Mouse (Mus musculus) brain, embryonic 14.5 days (tissue): ENCODE measurements around the gene Chrdl2. TPM values are rescaled to one million over a fixed set of nuclear protein-coding genes. Genes with fewer than 3 reads are reported as not detected.
A peak's percentile ranks its signal among the peaks of the same experiment; 100 is the strongest.

Experiments
- DNase-seq: peaks from one replicate; pipeline ENCODE4 v3.0.0-alpha.2; 2011; ENCODE audit warnings: low read depth
- CTCF ChIP-seq: fragments of 200-500 bp; IDR thresholded peaks from 2 replicates; pipeline ENCODE4 v1.5.1; 2012; ENCODE audit warnings: inconsistent platforms, mild to moderate bottlenecking, moderate library complexity, borderline replicate concordance; ENCODE audit not compliant: insufficient read depth, insufficient read length; ENCODE audit errors: extremely low read depth
- POLR2A ChIP-seq: fragments of 200-500 bp; IDR thresholded peaks from 2 replicates; pipeline ENCODE4 v1.6.1; 2012; ENCODE audit warnings: mild to moderate bottlenecking, inconsistent platforms, borderline replicate concordance; ENCODE audit not compliant: poor library complexity, insufficient read depth, insufficient read length, severe bottlenecking; ENCODE audit errors: extremely low read depth
- polyA plus RNA-seq: library from polyadenylated mRNA; depleted of rRNA; stranded (reverse); fragments of >200 nt; gene quantifications from 2 replicates; pipeline ENCODE4 v1.2.3, GENCODE M21; 2012

The Chrdl2 gene
- polyA plus RNA-seq, 1 experiment = 0.21 TPM

DNA sequence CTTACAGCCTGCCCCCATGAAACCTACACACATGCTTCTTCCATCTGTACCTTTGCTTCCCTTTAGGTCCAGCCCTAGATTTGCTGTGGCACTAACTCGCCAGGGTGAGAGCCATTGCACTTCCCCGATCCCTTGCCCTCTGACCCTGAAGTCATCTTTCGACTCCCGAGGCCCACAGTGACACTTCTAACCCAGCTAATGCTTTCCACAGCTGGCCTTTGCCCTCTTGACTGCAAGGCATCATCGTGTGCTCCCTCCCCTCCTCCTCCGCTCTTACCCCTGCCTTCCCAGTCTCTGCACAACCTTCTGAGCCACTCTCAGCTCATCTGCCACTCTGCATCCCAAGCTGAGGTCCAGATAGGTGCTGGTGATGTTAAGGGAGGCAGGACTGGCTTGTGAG is 6.5 kb downstream of the Chrdl2 start:
- DNase-seq = no peak
- TF ChIP-seq CTCF (no peak), POLR2A (no peak)

DNA sequence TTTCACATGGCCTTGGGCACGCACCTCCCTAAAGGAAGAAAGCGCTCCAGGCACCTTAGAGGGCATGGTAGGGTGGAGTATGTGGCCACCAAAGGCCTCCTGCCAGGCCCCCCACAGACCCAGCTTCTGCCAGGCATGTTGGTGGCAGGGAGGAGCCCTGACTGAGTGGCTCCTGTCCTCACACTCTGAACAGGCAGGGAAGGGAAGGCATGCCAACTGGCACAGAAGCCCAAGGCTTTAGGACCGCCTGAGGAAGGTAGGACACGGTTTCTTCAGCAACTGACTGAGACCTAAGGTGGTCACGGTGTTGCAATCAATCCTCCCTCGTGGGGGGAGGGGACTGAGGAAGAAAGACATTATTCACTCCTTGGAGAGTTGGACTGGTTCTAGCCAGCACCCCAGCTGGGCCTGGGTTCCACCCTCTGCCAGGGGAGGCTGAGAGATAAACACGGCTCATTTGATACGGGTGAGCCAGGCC is 8.2 kb downstream of the Chrdl2 start:
- TF ChIP-seq POLR2A (no peak), CTCF (no peak)
- no peak for DNase-seq

DNA sequence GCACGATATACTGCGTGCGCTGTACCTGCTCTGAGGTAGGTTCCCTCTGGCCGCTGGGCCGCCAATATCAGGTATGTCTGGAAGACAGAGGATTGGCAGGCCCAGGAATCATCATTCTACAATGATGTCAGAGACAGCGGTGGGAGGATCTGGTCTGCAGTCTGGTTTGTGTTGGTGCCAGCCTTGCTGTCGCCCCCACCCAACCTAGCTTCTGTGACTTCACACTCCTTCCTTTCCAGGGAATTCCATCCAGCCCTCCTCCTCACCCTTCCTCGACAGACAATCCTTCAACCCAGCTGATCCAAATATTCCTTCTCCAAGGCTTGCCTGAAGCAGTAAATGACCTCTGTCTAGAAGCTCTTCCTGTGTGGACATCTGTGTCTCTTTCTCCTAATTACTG is 11.1 kb downstream of the Chrdl2 start:
- no peak for DNase-seq
- TF ChIP-seq POLR2A = no peak
- no peak for TF ChIP-seq CTCF

DNA sequence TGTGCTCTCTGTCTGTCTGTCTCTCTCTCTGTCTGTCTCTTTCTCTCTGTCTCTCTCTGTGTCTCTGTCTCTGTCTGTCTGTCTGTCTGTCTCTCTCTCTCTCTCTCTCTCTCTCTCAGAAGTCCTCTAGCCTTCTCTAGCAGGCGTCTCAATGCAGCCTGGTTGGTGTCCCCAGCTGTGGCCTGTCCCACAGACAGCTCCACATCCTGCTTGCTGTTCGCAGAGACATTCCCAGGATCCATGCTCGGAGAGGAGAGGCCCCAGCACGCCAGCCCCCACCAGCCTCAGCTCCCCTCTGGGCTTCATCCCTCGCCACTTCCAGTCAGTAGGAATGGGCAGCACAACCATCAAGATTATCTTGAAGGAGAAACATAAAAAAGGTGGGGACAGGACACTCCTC is 21.4 kb downstream of the Chrdl2 start:
- TF ChIP-seq POLR2A (no peak), CTCF (no peak)
- no peak for DNase-seq

DNA sequence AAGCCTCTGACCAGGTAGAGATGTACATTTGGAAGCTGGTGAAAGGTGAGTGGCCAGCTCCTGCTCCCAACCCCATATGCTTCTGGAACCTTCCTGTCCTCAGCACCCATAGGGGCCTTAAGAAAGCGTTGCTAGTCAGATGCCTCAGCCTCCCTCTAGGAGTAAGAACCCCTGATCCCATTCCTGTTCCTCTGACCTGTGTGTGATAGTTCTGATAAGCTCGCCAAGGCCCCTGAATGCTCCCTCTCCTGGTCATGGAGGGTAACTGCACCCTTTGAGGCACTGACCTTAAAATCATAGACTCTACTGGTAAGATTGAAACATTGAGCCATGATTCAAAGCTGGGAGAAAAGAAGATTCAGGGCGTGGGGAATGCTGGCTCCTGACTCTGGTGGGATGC is 23.3 kb downstream of the Chrdl2 start:
- TF ChIP-seq POLR2A = no peak
- TF ChIP-seq CTCF = peak; percentile 71
- DNase-seq = peak; percentile 10

DNA sequence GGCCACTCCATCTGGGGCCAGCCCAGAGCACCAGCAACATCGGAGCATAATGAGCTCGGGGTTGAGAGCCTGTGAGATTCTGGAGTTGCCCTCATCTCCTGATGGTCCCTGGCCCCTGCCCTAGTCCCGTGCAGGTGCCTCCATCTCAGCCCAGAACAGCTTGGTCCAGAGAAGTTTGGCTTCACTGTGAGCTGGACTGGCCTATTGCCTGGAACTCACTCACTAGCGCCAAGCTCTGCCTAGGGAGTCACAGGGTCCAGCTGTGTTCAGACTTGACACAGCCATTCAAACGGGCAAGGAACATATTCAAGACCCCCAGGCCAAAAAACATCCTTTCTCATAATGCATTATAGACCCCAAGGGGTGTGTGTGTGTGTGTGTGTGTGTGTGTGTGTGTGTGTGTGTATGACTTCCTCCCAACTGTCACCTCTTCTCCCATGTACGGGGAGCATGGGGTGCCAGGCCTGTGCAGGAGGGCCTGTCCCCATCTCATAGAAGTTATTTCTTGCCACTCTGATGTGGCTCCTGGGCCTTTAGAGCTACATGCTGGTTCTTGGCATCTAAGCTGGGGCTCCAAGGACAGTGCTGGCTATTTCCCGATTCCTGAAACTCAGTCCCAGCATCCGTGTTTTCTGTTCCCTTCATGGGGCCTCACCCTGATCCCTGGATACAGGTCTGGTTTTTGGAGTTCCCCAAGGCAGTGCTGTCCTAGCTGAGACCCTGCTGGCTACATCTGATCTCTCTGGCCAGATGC is 25.2 kb downstream of the Chrdl2 start:
- TF ChIP-seq CTCF = no peak
- TF ChIP-seq POLR2A = no peak
- DNase-seq = no peak

DNA sequence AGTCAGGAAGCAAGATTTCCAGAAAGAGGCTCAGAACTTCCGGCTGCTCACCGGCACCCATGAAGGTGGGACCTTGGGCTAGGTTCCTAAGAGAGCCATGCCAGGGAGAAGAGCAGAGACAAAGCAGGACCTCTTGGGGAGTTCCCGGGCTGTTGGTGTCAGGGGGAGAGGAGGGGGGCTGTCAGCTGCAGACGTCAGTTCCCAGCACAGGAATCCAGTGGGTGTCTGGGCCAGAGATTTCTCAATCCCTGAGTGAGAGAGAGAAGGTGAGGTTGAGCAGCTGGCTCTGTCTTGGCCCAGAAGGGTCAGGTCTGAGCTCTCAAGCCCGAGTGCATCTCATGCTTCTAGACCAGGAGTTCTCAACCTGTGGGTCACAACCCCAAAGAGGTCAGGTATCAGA is 27.7 kb downstream of the Chrdl2 start:
- no peak for DNase-seq
- TF ChIP-seq POLR2A = no peak
- TF ChIP-seq CTCF = no peak

DNA sequence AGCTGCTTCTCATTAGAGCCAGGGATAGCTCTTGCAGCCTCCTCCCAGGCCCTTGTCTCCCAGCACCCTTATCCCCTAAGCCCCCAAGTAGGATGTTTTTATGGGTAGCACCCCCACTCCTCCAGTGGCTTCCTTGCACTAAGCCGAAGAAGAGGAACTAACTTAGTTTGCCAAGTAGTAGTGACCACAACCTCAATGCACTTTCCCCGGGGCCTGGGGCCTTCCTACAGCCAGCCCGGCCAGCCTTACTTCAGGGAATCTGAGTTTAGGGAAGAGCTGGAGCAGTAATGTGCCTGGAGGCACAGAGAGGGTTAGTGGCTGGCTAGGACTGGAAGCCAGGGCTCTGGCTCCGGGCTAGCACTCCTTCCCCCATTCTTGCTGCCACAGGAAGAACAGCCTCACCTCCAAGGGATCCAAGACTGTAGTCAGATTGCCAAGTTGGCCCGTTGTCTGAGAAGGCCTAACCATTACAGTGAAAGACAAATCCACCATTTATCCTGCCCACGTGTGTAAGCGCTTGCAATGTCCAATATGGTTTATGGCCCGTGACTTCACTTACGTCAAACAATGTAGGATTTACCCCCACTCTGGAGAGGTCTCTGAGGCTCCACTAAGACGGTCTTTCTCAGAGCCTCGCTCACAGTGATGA is 29.0 kb downstream of the Chrdl2 start:
- no peak for DNase-seq

DNA sequence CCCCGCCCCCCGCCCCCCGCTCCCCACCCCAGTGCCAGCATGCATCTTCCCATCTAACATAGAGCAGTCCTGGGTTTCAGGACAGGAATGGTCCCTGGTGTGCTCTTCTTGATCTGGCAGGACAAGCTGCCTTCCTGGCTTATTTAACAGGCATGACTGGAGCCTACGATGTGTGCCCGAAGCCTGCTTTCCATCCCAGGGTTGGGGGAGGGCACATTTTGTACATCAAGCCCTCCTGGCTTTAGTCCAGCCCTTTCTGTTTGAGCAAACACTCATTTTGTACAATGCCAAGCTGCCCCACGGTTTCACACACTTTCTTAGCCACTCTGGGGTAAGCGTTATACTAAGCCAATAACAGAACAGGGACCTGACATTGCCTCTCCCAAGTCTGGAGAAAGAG is 30.1 kb downstream of the Chrdl2 start:
- TF ChIP-seq CTCF = no peak
- peak; percentile 68 for DNase-seq

More for the DNA sequence above, 29.0 kb downstream of the Chrdl2 start:
- TF ChIP-seq POLR2A (no peak), CTCF (no peak)

DNA sequence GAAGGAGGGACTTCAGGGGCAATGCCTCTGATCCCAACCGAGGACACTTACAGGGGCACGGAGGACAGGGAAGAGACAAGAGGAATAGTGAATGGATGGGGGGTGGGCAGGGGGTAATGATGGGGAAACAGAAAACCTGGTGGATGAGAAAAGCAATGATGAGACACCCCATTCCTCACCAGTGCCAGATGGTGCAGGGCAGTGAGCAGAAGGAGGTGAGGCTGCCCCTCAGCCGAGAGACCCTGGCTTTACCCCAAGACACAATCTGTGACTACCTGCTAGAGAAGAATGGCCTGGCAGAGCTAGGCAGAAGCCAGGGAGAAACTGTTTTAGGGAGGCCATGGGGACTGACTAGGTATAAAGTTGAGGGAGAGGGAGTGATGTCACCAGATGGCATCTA is 30.5 kb downstream of the Chrdl2 start:
- peak; percentile 60 for DNase-seq
- TF ChIP-seq CTCF (no peak), POLR2A (no peak)

DNA sequence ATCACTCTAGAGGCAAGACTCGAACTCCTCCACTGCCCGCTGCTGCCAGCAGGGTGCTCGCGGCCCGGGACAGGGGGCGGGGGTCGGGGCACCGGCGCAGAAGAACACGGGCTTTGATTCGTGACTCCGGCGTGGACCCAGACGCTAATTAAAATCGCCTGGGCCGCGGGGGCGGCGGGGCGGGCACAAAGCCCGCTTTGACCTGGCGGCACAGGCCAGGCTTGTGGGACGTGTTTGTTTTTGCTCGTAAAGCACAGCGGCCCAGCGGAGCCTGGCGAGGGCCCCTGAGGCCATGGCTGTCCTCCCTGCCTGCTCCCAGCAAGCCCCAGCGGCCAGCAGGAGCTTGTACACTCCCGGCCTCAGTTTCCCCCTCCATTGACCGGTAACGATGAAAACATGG is 36.1 kb downstream of the Chrdl2 start:
- TF ChIP-seq POLR2A = no peak
- no peak for TF ChIP-seq CTCF
- DNase-seq = peak; percentile 9

DNA sequence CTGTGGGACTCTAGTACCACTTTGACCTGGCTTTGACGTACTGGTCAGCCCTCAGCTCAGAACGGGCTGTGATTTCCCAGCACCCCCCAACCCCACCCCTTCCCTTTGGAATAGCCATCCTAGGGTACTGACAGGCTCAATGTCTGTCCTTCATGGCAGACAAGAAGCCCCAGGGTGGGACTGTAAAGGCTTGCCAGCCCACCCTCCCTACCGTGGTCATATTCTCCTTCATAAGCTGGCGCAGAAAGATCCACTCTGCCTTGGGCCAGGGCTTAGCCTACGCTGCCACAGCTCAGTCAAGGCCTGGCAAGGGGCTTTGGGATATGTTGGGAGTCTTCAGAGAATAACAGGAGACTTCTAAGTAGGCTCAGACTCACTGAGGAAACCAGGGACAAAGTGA is 37.1 kb downstream of the Chrdl2 start:
- TF ChIP-seq CTCF (no peak), POLR2A (no peak)
- DNase-seq = no peak

DNA sequence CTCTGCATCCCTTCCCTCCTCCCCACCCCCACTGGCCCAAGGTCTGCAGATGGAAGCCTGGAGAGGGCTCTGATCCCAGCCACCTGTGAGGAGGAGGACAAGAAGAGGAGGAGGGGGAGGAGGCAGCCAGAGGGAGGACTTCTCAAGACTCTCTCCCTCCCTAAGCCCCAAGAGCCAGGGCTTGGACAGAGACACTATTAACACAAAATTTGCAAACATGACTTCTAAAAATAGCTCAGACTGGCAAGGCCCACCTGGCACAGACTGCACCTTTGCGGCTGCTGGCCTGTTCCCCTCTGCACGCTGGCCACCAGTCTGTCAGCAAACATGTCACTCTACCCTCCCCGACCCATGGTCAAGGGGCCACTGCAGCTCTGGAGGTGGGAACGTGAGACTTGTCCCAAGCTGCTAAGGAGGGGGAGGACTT is 37.6 kb downstream of the Chrdl2 start:
- no peak for DNase-seq
- TF ChIP-seq POLR2A (no peak), CTCF (no peak)

DNA sequence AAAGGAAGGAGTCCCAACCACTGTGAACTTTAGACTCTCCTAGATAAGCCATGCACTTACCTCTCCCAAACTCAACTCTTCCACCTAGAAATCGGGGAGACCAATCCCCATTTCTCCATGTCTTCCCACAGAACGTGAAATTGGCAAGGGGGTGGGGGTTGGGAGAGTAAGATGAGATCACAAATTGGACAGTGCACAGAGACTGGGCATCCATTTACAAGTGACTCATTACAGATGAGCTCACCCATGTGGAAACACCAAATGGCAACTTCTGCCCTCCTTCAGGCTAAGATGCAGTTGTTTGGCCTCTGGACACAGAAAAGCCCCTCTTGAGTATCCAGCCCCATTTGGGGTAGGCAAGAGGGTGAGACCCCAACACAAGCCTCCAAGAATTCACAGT is 40.5 kb downstream of the Chrdl2 start:
- TF ChIP-seq POLR2A (no peak), CTCF (no peak)
- no peak for DNase-seq
